Mouse (Mus musculus) spleen, adult 12 weeks (tissue): ENCODE measurements around the gene Mettl15.
"Not testable (repeated sequence)": the region's sequence is repeated elsewhere in the genome, so short reads cannot be mapped to it uniquely, and the experiment has no call there.

ENCODE experiments used
- DNase-seq: peaks from one replicate; pipeline ENCODE4 v3.0.0; 2022; ENCODE audit warnings: low spot score

Mettl15 gene

GRCm38 (mm10) chr2:109280600-109281340 lies at the start of gene Mettl15, which contains the start of gene Kif18a:
Gene Mettl15, minus strand, starts transcription at chr2:109280748.
Gene Kif18a, plus strand, starts transcription at chr2:109280738.
- peak; percentile 89 for DNase-seq

- DNase-seq, result no peak
Measured at GRCm38 (mm10) chr2:109311369-109311768, 30.8 kb upstream of the Mettl15 start.

GRCm38 (mm10) chr2:109303638-109304037 lies 23.1 kb upstream of the Mettl15 start:
- no peak for DNase-seq

- DNase-seq, result no peak
Measured at GRCm38 (mm10) chr2:109302234-109302633, 21.7 kb upstream of the Mettl15 start.

GRCm38 (mm10) chr2:109298160-109298559 lies 17.6 kb upstream of the Mettl15 start:
- no peak for DNase-seq

- DNase-seq, result no peak
Measured at GRCm38 (mm10) chr2:109296264-109296663, 15.7 kb upstream of the Mettl15 start.

GRCm38 (mm10) chr2:109289327-109289726 lies 8.8 kb upstream of the Mettl15 start:
- no peak for DNase-seq

GRCm38 (mm10) chr2:109284121-109284520 lies 3.6 kb upstream of the Mettl15 start:
- peak; percentile 51 for DNase-seq

GRCm38 (mm10) chr2:109281341-109281690 lies 768 bp upstream of the Mettl15 start:
- no peak for DNase-seq

GRCm38 (mm10) chr2:109280272-109280599 lies 312 bp downstream of the Mettl15 start:
- DNase-seq, result no peak

- peak; percentile 44 for DNase-seq
Measured at GRCm38 (mm10) chr2:109278036-109278435, 2.5 kb downstream of the Mettl15 start.

GRCm38 (mm10) chr2:109277593-109277992 lies 3.0 kb downstream of the Mettl15 start:
- no peak for DNase-seq

GRCm38 (mm10) chr2:109273098-109273497 lies 7.5 kb downstream of the Mettl15 start:
- no peak for DNase-seq

- DNase-seq, result no peak
Measured at GRCm38 (mm10) chr2:109262779-109263178, 17.8 kb downstream of the Mettl15 start.

- DNase-seq, result no peak
Measured at GRCm38 (mm10) chr2:109241947-109242346, 38.6 kb downstream of the Mettl15 start.

GRCm38 (mm10) chr2:109235741-109236140 lies 44.8 kb downstream of the Mettl15 start:
- DNase-seq, result no peak

- no peak for DNase-seq
Measured at GRCm38 (mm10) chr2:109233876-109234275, 46.7 kb downstream of the Mettl15 start.

GRCm38 (mm10) chr2:109230443-109230842 lies 50.1 kb downstream of the Mettl15 start:
- DNase-seq, result no peak

GRCm38 (mm10) chr2:109227196-109227595 lies 53.4 kb downstream of the Mettl15 start:
- DNase-seq, result no peak

GRCm38 (mm10) chr2:109221470-109221869 lies 59.1 kb downstream of the Mettl15 start:
- no peak for DNase-seq

- not testable (repeated sequence) for DNase-seq
Measured at GRCm38 (mm10) chr2:109216678-109217077, 63.9 kb downstream of the Mettl15 start.

- DNase-seq, result not testable (repeated sequence)
Measured at GRCm38 (mm10) chr2:109210641-109211040, 69.9 kb downstream of the Mettl15 start.

- DNase-seq, result no peak
Measured at GRCm38 (mm10) chr2:109208032-109208431, 72.5 kb downstream of the Mettl15 start.

- DNase-seq, result no peak
Measured at GRCm38 (mm10) chr2:109182993-109183392, 97.6 kb downstream of the Mettl15 start.
